Mouse (Mus musculus): ENCODE measurements around the gene Col4a4.

The Col4a4 gene

GRCm38 (mm10) chr1:82586713-82587399 lies at the start of gene Col4a4, which contains the start of gene Col4a3:
Col4a4 (minus strand) TSS chr1:82586849.
Col4a3 (plus strand) TSS chr1:82586921.
- peak; percentile 10 for DNase-seq (ENCODE audit: extremely low read depth, insufficient read length, low spot score)

GRCm38 (mm10) chr1:82636321-82636720 lies 49.7 kb upstream of the Col4a4 start:
- DNase-seq (ENCODE audit: extremely low read depth, insufficient read length, low spot score): no peak

GRCm38 (mm10) chr1:82635254-82635620 lies 48.6 kb upstream of the Col4a4 start:
- DNase-seq (ENCODE audit: extremely low read depth, insufficient read length, low spot score): no peak

GRCm38 (mm10) chr1:82634545-82635253 lies 48.0 kb upstream of the Col4a4 start:
- DNase-seq (ENCODE audit: extremely low read depth, insufficient read length, low spot score): peak; percentile 67

- DNase-seq (ENCODE audit: extremely low read depth, insufficient read length, low spot score): no peak
Measured at GRCm38 (mm10) chr1:82631169-82631792, 44.6 kb upstream of the Col4a4 start.

GRCm38 (mm10) chr1:82629495-82629894 lies 42.8 kb upstream of the Col4a4 start:
- DNase-seq (ENCODE audit: extremely low read depth, insufficient read length, low spot score): no peak

GRCm38 (mm10) chr1:82627652-82628051 lies 41.0 kb upstream of the Col4a4 start:
- no peak for DNase-seq (ENCODE audit: extremely low read depth, insufficient read length, low spot score)

GRCm38 (mm10) chr1:82625474-82625873 lies 38.8 kb upstream of the Col4a4 start:
- no peak for DNase-seq (ENCODE audit: extremely low read depth, insufficient read length, low spot score)

- no peak for DNase-seq (ENCODE audit: extremely low read depth, insufficient read length, low spot score)
Measured at GRCm38 (mm10) chr1:82624934-82625333, 38.3 kb upstream of the Col4a4 start.

- DNase-seq (ENCODE audit: extremely low read depth, insufficient read length, low spot score): no peak
Measured at GRCm38 (mm10) chr1:82619981-82620380, 33.3 kb upstream of the Col4a4 start.

- no peak for DNase-seq (ENCODE audit: extremely low read depth, insufficient read length, low spot score)
Measured at GRCm38 (mm10) chr1:82618592-82618991, 31.9 kb upstream of the Col4a4 start.

- DNase-seq (ENCODE audit: extremely low read depth, insufficient read length, low spot score): no peak
Measured at GRCm38 (mm10) chr1:82618001-82618400, 31.4 kb upstream of the Col4a4 start.

- DNase-seq (ENCODE audit: extremely low read depth, insufficient read length, low spot score): no peak
Measured at GRCm38 (mm10) chr1:82612061-82612660, 25.5 kb upstream of the Col4a4 start.

- no peak for DNase-seq (ENCODE audit: extremely low read depth, insufficient read length, low spot score)
Measured at GRCm38 (mm10) chr1:82608646-82609262, 22.1 kb upstream of the Col4a4 start.

- no peak for DNase-seq (ENCODE audit: extremely low read depth, insufficient read length, low spot score)
Measured at GRCm38 (mm10) chr1:82605856-82606255, 19.2 kb upstream of the Col4a4 start.

- no peak for DNase-seq (ENCODE audit: extremely low read depth, insufficient read length, low spot score)
Measured at GRCm38 (mm10) chr1:82605347-82605746, 18.7 kb upstream of the Col4a4 start.

GRCm38 (mm10) chr1:82603198-82603950 lies 16.7 kb upstream of the Col4a4 start:
- DNase-seq (ENCODE audit: extremely low read depth, insufficient read length, low spot score): no peak

GRCm38 (mm10) chr1:82596864-82597596 lies 10.4 kb upstream of the Col4a4 start:
- no peak for DNase-seq (ENCODE audit: extremely low read depth, insufficient read length, low spot score)

- DNase-seq (ENCODE audit: extremely low read depth, insufficient read length, low spot score): no peak
Measured at GRCm38 (mm10) chr1:82590266-82590665, 3.6 kb upstream of the Col4a4 start.

- no peak for DNase-seq (ENCODE audit: extremely low read depth, insufficient read length, low spot score)
Measured at GRCm38 (mm10) chr1:82585981-82586380, 668 bp downstream of the Col4a4 start.
